In the genomic region with DNA sequence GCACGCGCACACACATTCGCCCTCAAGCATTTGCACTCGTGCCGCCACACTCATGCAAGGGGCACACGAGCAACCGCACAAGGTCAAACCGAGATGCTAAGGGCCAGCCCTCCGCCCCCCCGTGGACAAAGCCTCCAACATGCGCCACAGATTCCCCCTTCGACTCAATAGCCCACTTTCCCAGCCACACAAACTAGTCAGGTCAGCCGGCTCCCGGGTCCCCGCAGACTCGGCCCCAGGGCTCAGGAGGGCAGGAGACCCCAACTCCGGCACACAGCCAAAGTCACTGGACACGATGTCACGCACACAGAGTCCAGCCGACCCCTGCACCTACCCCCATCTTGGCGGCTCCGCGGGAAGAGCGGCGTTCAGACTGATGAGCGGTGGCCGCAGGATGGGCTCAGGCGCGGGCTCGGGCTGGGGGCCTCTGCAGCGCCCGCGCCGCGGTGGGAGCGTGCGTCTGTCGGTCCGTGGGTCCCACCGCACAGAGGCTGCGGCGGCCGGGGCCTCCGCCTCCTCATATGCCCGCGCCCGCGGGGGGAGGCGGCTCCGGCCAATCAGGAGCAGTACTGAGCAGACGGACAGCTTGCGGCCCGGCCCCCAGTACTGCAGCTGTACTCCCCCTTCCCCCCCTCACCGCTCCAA, we compare ENCODE assay signal across 8 mouse cellular contexts. TPM values are rescaled to one million over a fixed set of nuclear protein-coding genes. Genes with fewer than 3 reads are reported as not detected.
DNase-seq lines count a peak whose midpoint lies in the region; ATAC-seq and TF ChIP-seq lines count a peak whose summit lies in the region.

A gene (minus strand): TSS at position 538 of the 645 bp plus-strand sequence.

- H3K4me1 ChIP-seq in kidney, postnatal 0 days (replicated peaks; ENCODE audit: insufficient read depth, low read length), result peaks cover 7% of the 10 kb centered on the region; the same call in 1 of the 2 replicates
- peaks cover 24% of the 10 kb centered on the region for H3K4me1 ChIP-seq in forebrain, embryonic 11.5 days (replicated peaks; ENCODE audit: control insufficient read depth, insufficient read depth, low read length)
- H3K4me1 ChIP-seq in liver, embryonic 15.5 days (replicated peaks), result peaks cover 11% of the 10 kb centered on the region

- no peak for TF ChIP-seq CTCF in kidney, postnatal 0 days (IDR thresholded peaks at IDR 0.05; ENCODE audit: low read depth)
- no peak for TF ChIP-seq CTCF in brain, embryonic 14.5 days (IDR thresholded peaks at IDR 0.05; ENCODE audit: borderline replicate concordance, extremely low read depth, insufficient read depth, insufficient read length)

- peak within 1 kb of the TSS; percentile 51 for H3K4me2 ChIP-seq in kidney, postnatal 0 days (ENCODE audit: low read length)
- peak within 1 kb of the TSS; percentile 95 for H3K4me2 ChIP-seq in forebrain, embryonic 11.5 days (ENCODE audit: low read depth, low read length, severe bottlenecking)
- H3K4me2 ChIP-seq in liver, embryonic 15.5 days, result peak within 1 kb of the TSS; percentile 51

- peak; percentile 34; the same call in 1 of the 2 replicates for ATAC-seq in kidney, postnatal 0 days (replicated peaks; ENCODE audit: low FRiP score, low read depth)
- peak; percentile 82 for ATAC-seq in forebrain, embryonic 11.5 days (replicated peaks; ENCODE audit: low FRiP score)
- ATAC-seq in liver, embryonic 15.5 days (ENCODE audit: insufficient read depth), result no peak

- H3K36me3 ChIP-seq in kidney, postnatal 0 days (ENCODE audit: insufficient read depth, low read length), result no peaks in the 10 kb centered on the region
- no peaks in the 10 kb centered on the region for H3K36me3 ChIP-seq in forebrain, embryonic 11.5 days (ENCODE audit: control insufficient read depth, insufficient read depth, low read length)
- no peaks in the 10 kb centered on the region for H3K36me3 ChIP-seq in liver, embryonic 15.5 days (replicated peaks)

- H3K9ac ChIP-seq in kidney, postnatal 0 days (ENCODE audit: low read depth, low read length), result no peak within 1 kb of the TSS
- peak within 1 kb of the TSS; percentile 65 for H3K9ac ChIP-seq in forebrain, embryonic 11.5 days (ENCODE audit: low read length)
- H3K9ac ChIP-seq in liver, embryonic 15.5 days, result no peak within 1 kb of the TSS

- peak; percentile 93 for TF ChIP-seq POLR2A in brain, embryonic 14.5 days (IDR thresholded peaks at IDR 0.05; ENCODE audit: borderline replicate concordance, extremely low read depth, insufficient read depth, insufficient read length, poor library complexity, severe bottlenecking)

- H3K27ac ChIP-seq in kidney, postnatal 0 days, result no peak within 1 kb of the TSS
- H3K27ac ChIP-seq in forebrain, embryonic 11.5 days (ENCODE audit: low read depth, low read length), result no peak within 1 kb of the TSS
- 0 out of 2 replicates have a peak within 1 kb of the TSS, but pooled peaks have one; percentile 20 for H3K27ac ChIP-seq in liver, embryonic 15.5 days (replicated peaks)

- H3K4me3 ChIP-seq in kidney, postnatal 0 days (replicated peaks; ENCODE audit: low read depth, low read length), result peak within 1 kb of the TSS; percentile 22
- peak within 1 kb of the TSS; percentile 50 for H3K4me3 ChIP-seq in forebrain, embryonic 11.5 days (ENCODE audit: low read depth, low read length)
- H3K4me3 ChIP-seq in liver, embryonic 15.5 days (replicated peaks), result peak within 1 kb of the TSS; percentile 36

- DNase-seq in kidney, postnatal 0 days (ENCODE audit: low spot score), result peak; percentile 10
- no peak for DNase-seq in kidney, postnatal 25 days
- peak; percentile 95 for DNase-seq in brain, embryonic 14.5 days (ENCODE audit: low read depth)
- peak; percentile 78 for DNase-seq in forebrain, embryonic 11.5 days (ENCODE audit: low spot score)
- peak; percentile 50 to 59 for DNase-seq in kidney, postnatal 4 days
- peak; percentile 64 for DNase-seq in retina, postnatal 7 days (ENCODE audit: low read depth, low spot score)
- DNase-seq in c-Kit-positive CD71-positive TER-119-positive erythroid progenitor cells, embryonic 14.5 days (ENCODE audit: low spot score), result no peak

- no peaks in the 10 kb centered on the region for H3K9me3 ChIP-seq in kidney, postnatal 0 days (replicated peaks; ENCODE audit: low read length)
- H3K9me3 ChIP-seq in forebrain, embryonic 11.5 days (ENCODE audit: control insufficient read depth, low read length), result no peaks in the 10 kb centered on the region
- no peaks in the 10 kb centered on the region for H3K9me3 ChIP-seq in liver, embryonic 15.5 days (replicated peaks)

- WGBS in kidney, postnatal 0 days, result under 1% methylated on average over 54 of the region's 54 CpGs
- WGBS in forebrain, embryonic 11.5 days, result under 1% methylated on average over 50 of the region's 54 CpGs
- WGBS in liver, embryonic 15.5 days (ENCODE audit: insufficient replicate concordance), result 3% methylated on average over 54 of the region's 54 CpGs

- H3K27me3 ChIP-seq in kidney, postnatal 0 days (ENCODE audit: insufficient read depth, low read length), result peaks cover 39% of the 10 kb centered on the region
- H3K27me3 ChIP-seq in forebrain, embryonic 11.5 days (ENCODE audit: control insufficient read depth, insufficient read depth, low read length), result peaks cover 40% of the 10 kb centered on the region
- peaks cover 78% of the 10 kb centered on the region for H3K27me3 ChIP-seq in liver, embryonic 15.5 days

RNA-seq across cellular contexts. Expression of the gene that starts here (rescaled TPM):
- 0.32 and 0.36 TPM in 2 replicates for polyA plus RNA-seq in kidney, postnatal 0 days (2015; fragmentation: Nextera tagmentation; extraction: Ambion mirVana)
- 160 and 331 TPM in 2 replicates for polyA plus RNA-seq in brain, embryonic 14.5 days (2012; rRNA removed)
- polyA plus RNA-seq in forebrain, embryonic 11.5 days (2014; fragmentation: Nextera tagmentation; extraction: Ambion mirVana), result 36.3 and 40.2 TPM in 2 replicates
- polyA plus RNA-seq in liver, embryonic 15.5 days (2015; fragmentation: Nextera tagmentation; extraction: Ambion mirVana), result 1.3 and 1.5 TPM in 2 replicates

Comparison
In these comparisons a context has a peak if more than half of its experiments do, and no peak if none do; other contexts are left out.
1. RNA of the gene that starts here (polyA plus RNA-seq): 160 to 331 TPM in brain, embryonic 14.5 days and 36.3 to 40.2 TPM in forebrain, embryonic 11.5 days; 1.3 to 1.5 TPM in liver, embryonic 15.5 days and 0.32 to 0.36 TPM in kidney, postnatal 0 days; every median in the first group is over 10 times any median in the second.
2. DNase-seq: peak in brain, embryonic 14.5 days (single experiment), forebrain, embryonic 11.5 days (single experiment), kidney, postnatal 4 days (2 of 2) and retina, postnatal 7 days (single experiment); none in kidney, postnatal 25 days (0 of 2) and c-Kit-positive CD71-positive TER-119-positive erythroid progenitor cells, embryonic 14.5 days (single experiment).
3. Peak in DNase-seq, ATAC-seq, H3K4me3 ChIP-seq and H3K4me2 ChIP-seq in kidney, postnatal 0 days; RNA of the gene not detected or under 1 TPM.
4. Peak in every context shown above with its lines, with median percentiles within 50 percentile points of each other: H3K4me2 ChIP-seq and H3K4me3 ChIP-seq.